Mouse (Mus musculus) CD4-positive helper T cell, adult 2 months (primary cell): Measurements from ENCODE around the gene Itpk1.

Experiments used
- DNase-seq: peaks from one replicate; pipeline ENCODE4 v3.0.0-alpha.2; 2012; ENCODE audit warnings: low read depth, missing footprints, low spot score

Gene Itpk1

DNA sequence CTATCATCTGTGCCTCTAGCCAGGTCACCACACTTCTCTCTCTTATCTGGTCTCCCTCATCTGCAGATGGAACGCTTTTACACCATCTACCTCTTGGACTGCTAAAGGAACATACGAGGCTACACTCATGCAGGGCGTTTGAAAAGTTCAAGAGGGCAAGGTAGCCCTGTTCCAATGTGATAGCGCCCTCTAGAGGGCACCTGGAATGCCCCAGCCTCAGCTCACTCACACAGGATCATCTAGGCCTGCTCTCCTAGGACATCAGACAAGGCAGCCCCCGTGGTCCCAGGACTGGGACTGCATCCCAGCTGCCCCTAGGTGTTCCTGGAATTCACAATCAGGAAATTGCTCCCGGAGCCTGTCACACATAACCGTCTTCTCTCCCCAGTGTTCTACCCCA lies 108.3 kb downstream of the Itpk1 start:
- peak; percentile 34 for DNase-seq

DNA sequence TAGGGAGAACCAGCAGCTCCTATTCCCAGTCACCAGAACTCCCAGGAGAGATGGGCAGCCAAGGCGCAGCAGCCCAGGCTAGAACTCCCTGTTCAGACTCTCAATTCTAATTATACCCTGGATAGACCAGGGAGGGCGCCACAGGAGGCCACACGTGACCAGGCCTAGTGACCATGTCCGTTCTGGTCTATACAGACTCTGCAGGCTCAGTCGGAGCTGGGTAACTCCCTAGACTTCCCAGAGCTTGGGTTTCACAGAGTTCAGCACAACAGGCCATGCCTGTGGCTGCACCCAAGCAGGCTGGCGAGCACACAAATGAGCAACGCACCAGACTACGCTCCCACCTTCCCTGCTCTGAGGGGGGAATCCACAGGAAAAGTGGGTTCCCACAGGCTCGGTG lies 110.1 kb downstream of the Itpk1 start:
- DNase-seq: no peak

GRCm38 (mm10) chr12:102593699-102594098 lies 111.0 kb downstream of the Itpk1 start:
- no peak for DNase-seq

GRCm38 (mm10) chr12:102590711-102591360 lies 113.9 kb downstream of the Itpk1 start:
- DNase-seq: no peak

DNA sequence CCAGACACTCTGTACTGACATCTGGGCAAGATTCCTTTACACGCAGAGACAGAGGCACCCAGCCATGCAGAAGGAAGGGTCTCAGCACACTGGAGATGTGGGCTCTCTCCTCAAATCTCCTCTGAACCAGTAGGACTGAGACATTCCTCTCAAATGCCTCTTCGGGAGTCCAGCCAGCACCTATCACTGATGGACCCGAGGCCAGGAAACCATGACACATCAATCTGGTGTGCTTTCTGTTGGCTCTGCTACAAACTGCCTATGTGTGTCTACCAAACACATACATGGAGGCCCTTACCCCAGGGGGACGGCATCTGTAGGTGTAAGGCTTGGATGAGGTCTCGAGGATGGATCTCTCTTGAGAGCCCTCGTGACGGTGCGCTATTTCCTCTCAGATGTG lies 117.6 kb downstream of the Itpk1 start:
- no peak for DNase-seq

DNA sequence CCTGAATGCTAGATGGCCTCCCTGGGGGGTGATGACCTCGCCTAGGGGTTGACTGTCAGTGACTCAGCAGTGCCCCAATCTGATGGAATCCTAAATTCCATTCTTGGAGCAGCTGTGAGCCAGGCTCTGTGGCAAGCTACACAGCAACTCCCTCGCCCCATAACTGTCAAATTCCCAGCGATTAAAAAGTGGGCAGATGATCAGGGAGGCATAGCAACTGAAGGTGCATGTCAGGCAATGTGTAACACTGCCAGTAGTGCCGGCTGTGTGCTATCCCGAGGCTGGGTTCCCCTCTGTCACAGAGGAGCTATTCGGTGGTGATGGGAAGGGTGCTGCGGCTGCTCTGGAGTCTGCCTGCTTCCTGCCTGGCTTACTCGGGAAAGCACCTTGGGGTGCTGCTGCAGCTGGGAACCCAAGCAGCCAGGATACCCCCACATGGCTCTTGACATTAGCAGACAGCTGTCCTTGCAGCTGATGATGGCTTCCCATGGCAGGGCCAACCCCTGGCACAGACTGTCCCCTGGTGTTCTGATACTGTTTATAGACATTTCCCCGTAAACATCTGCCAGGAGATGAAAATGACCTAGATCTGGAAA lies 118.3 kb downstream of the Itpk1 start:
- DNase-seq: no peak

GRCm38 (mm10) chr12:102585390-102585789 lies 119.3 kb downstream of the Itpk1 start:
- DNase-seq: no peak

- DNase-seq: no peak
Measured at GRCm38 (mm10) chr12:102582441-102582840, 122.3 kb downstream of the Itpk1 start.

DNA sequence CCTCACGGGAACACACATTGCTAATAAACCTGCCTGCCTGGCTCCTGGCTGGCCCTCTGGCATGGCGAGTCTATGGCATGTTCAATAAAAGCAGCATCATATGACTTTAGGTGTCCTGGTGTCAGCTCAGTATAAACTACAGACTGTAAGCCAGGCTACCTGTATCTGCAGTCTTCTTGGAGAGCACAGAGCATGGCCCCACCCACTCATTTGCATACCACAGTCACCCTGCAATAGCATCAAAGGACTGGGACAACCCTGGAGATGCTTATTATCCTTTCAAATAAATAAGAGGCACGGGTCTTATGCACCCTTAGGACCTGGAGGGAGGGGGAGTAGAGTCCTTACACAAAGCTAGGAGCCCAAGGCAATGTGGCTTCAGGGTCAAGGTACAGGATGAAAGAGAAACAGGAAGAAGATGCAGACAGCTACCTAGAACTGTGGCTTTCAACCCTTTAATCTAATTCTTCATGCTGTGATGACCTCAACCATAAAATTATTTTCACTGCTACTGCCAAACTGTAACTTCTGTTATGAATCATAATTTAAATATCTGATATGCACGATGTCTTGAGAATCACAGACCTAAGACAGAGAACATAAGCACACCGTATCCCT lies 123.0 kb downstream of the Itpk1 start:
- DNase-seq: peak; percentile 63

DNA sequence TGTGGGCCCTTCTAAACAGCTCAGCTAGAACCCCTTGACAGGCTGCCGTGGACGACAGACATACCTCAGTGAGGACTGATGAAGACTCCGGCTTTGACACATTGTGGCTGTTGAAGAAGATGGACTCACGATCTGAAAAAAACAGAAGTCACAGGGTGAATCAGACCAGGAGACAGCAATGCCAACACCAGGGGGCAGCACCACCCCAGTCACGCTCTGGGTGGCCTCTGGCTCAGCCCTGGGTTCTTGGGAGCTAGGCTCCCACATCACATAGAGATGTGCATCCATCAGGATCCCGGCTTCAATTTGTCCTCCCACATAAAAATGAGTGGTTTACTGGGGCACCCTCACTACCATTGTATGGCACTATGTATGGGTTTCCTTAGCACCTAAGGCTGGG lies 125.7 kb downstream of the Itpk1 start:
- DNase-seq: peak; percentile 61

GRCm38 (mm10) chr12:102576659-102577398 lies 127.9 kb downstream of the Itpk1 start:
- DNase-seq: no peak

DNA sequence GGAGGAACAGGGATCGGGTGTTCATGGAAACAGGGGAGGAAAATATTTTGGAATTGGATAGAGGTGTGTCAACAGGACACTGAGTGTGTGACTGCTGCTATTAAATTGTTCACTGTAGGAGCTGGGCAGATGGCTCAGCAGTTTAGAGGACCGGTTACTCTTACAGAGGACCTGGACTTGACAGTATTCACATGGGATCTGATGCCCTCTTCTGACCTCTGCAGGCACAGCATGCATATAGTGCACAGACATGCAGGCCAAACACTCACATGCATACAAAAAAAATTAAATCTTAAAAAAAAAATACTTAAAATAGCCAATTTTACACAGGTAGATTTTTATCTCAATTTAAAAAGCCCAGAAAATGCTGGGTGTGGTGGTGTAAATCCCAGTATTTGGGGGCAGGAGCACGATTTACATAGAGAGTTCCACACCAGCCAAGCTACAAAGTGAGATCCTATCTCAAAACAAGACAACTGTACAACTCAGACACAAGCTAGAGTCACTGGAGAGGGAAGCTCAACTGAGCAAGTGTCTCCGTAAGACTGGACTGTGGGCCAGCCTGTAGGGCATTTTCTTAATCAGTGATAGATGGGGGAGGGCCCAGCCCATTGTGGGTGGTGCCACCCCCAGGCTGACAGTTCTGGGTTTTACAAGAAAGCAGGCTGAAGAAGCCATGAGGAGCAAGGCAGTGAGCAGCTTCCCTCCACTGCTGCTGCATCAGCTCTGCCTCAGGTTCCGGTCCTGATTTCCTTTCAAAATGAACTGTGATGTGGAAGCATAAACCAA lies 129.0 kb downstream of the Itpk1 start:
- no peak for DNase-seq

GRCm38 (mm10) chr12:102573036-102573435 lies 131.7 kb downstream of the Itpk1 start:
- no peak for DNase-seq

GRCm38 (mm10) chr12:102571666-102572065 lies 133.1 kb downstream of the Itpk1 start:
- DNase-seq: no peak

DNA sequence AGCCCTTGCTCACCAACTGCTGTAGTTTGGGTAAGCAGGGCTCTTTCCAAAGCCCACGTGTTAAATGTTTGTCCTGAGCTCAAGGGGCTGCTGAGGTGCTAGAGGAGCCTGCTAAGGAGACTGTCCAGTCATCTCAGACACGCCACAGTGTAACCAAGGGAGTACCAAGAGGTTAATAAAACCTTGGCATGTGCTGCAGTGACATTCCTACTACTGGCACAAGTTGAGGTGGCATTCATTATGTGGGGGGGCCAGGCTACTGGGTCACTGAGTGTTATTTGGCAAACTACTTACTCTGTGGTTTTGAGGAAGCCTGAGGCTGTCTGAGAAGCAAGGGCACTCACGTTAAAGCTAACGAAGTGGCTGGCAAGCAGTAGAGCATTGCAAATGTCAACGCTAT lies 134.0 kb downstream of the Itpk1 start:
- DNase-seq: no peak

- DNase-seq: no peak
Measured at GRCm38 (mm10) chr12:102570111-102570510, 134.6 kb downstream of the Itpk1 start.

DNA sequence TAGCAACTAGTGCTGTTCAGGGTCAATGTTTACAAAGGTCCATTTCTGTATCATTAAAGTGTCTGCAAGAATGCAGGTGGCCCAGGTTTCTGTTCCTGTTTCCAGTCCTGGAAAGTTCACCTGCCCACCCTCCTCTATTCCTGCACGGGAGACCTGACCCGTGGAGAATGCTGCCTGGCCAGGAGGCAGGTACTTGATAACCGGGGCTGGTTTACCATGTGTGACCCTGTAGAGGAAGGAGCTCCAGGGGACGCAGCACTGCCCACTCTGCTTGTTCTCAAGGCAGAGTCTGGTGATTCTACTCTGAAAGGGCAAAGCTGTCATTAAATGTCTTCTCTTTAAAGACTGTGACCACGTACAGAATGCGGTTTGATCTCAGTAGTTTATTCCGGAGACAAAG lies 136.5 kb downstream of the Itpk1 start:
- DNase-seq: no peak

DNA sequence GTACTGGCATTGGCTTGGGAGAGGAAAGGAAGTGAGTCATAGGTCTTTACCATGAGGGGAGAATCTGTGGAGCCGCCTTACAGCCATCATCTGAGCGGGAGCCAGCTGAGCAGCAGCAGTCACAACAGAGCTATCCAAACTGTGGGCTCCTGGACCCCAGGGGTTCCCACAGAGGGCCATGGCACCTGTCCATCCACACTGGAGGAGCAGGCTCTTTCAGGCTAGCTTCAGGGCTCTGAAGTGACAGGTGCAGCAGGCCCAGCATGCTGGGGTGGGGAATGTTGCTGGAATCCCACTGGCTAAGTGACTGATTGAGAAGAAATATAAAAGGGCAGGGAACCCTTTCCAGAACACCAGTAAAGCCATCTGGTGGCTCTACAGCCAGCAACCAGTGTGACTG lies 137.8 kb downstream of the Itpk1 start:
- no peak for DNase-seq

- DNase-seq: no peak
Measured at GRCm38 (mm10) chr12:102565086-102565485, 139.6 kb downstream of the Itpk1 start.

DNA sequence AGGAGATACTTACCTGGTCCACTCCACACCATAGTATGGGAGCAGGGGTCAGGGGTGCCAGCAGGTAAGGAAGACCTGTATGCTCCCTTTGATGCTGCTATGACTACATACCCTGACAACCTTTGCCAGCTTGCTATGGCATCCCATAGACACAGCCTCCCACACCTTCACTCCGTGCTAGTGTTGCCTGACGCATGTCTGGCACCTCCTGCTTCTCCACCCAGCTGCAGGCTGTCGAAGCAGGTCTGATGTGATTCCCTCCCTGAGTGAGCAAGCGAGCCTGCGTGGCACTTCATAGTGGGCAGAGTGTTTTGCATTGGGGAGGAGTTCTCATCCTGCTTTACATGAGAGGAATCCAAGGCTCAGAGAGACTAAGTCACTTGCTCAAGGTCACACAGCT lies 147.4 kb downstream of the Itpk1 start:
- no peak for DNase-seq

- DNase-seq: no peak
Measured at GRCm38 (mm10) chr12:102555850-102556249, 148.9 kb downstream of the Itpk1 start.
